Mouse (Mus musculus): ENCODE measurements around the gene Otop2.

- TF ChIP-seq CTCF (IDR thresholded peaks at IDR 0.05; ENCODE audit: borderline replicate concordance, extremely low read depth, insufficient read depth, insufficient read length) (no peak), POLR2A (IDR thresholded peaks at IDR 0.05; ENCODE audit: borderline replicate concordance, extremely low read depth, insufficient read depth, insufficient read length, poor library complexity, severe bottlenecking) (no peak)
Measured at GRCm38 (mm10) chr11:115319704-115320383, 12.9 kb downstream of the Otop2 start.

Measured in brain, embryonic 14.5 days (tissue).